Mouse (Mus musculus) C2C12 (cell line): Measurements from ENCODE around the gene Rgcc.

ENCODE experiments used
- CEBPB ChIP-seq: IDR thresholded peaks from one replicate; pipeline ENCODE4 v1.6.1; 2011; ENCODE audit warnings: low read depth, mild to moderate bottlenecking, control low read depth, moderate library complexity
- CTCF ChIP-seq: IDR thresholded peaks from one replicate; pipeline ENCODE4 v1.5.1; 2011; ENCODE audit not compliant: control insufficient read depth, insufficient read depth, insufficient read length
- FOSL1 ChIP-seq: IDR thresholded peaks from one replicate; pipeline ENCODE4 v1.8.0; 2011; ENCODE audit warnings: mild to moderate bottlenecking, low read length; ENCODE audit not compliant: poor library complexity, insufficient read depth, severe bottlenecking
- MAX ChIP-seq: IDR thresholded peaks from one replicate; pipeline ENCODE4 v1.6.1; 2011; ENCODE audit warnings: mild to moderate bottlenecking, control low read depth
- MYOD1 ChIP-seq: IDR thresholded peaks from one replicate; pipeline ENCODE4 v1.6.1; 2011; ENCODE audit warnings: low read depth; ENCODE audit not compliant: control insufficient read depth, insufficient read length
- MYOG ChIP-seq: IDR thresholded peaks from one replicate; pipeline ENCODE4 v1.6.1; 2011; ENCODE audit not compliant: control insufficient read depth, insufficient read length; ENCODE audit errors: extremely low read depth
- USF1 ChIP-seq: IDR thresholded peaks from one replicate; pipeline ENCODE4 v1.6.1; 2011; ENCODE audit warnings: low read depth, mild to moderate bottlenecking, control low read depth, moderate library complexity

DNA sequence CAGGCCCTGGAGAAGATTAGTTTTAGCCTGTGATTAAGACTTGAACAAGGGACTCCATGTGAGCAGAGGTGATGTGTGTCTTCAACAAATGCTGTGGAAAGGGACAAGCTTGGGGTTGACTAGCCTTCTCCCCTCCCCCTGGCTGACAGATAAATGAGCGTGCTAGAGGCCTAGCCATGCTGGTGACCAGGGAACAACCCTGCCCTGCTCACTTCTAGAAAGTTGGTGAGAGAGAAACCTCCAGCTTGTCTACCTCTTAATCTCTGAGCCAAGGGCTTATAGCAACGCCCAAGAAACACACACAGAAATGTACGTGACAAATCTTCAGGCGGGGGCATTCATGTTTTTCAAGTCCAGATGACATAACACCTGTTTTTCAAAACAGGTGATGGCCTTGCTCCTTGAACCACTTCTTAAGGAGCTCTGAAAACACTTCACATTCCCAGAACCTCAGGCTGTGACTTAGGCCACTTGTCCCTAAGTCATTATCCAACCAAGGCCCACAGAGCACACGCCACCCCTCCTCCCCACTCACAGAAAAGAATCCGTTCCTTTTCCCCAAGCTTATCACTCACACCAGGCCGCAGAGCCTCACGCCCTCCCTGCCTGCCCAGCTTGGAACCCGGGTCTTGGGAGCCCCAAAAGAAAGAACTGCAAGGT lies 19.4 kb downstream of the Rgcc start:
- TF ChIP-seq CTCF (no peak), CEBPB (no peak), USF1 (no peak), MAX (no peak), MYOG (no peak), MYOD1 (no peak), FOSL1 (no peak)
